Mouse (Mus musculus) bone marrow, adult 2 months (tissue): ENCODE measurements around the gene Vcl.

ENCODE experiments used
- CTCF ChIP-seq: fragments of 200-500 bp; IDR thresholded peaks from 2 replicates; pipeline ENCODE4 v1.5.1; 2011; ENCODE audit warnings: low read length, control low read depth; ENCODE audit not compliant: control insufficient read depth, insufficient read depth
- POLR2A ChIP-seq: fragments of 200-500 bp; IDR thresholded peaks from 2 replicates; pipeline ENCODE4 v1.6.1; 2011; ENCODE audit warnings: low read depth, mild to moderate bottlenecking, control low read depth, low read length, borderline replicate concordance; ENCODE audit not compliant: control insufficient read depth

- TF ChIP-seq POLR2A (no peak), CTCF (no peak)
These were observed 98.3 kb downstream of the Vcl start for GRCm38 (mm10) chr14:21027542-21027941.
